Mouse (Mus musculus) hindbrain, embryonic 16.5 days (tissue): Measurements from ENCODE around the gene Atp5c1. TPM values are rescaled to one million over a fixed set of nuclear protein-coding genes. Genes with fewer than 3 reads are reported as not detected.

ENCODE experiments used
- ATAC-seq: fragments of 200-750 bp; cut with Nextera tagmentation; 2 replicates; pipeline ENCODE4 v1.8.0; 2017; ENCODE audit warnings: moderate TSS enrichment, moderate library complexity
- H3K27ac ChIP-seq: fragments of 300-500 bp; sonication (generic); 2 replicates; pipeline ENCODE4 v1.5.1; 2014; ENCODE audit warnings: low read depth, mild to moderate bottlenecking, control low read depth, low read length, moderate library complexity
- H3K27me3 ChIP-seq: fragments of 300-500 bp; sonication (generic); replicated peaks from 2 replicates; pipeline ENCODE4 v1.6.1; 2014; ENCODE audit warnings: low read length; ENCODE audit not compliant: control insufficient read depth, insufficient read depth
- H3K36me3 ChIP-seq: fragments of 300-500 bp; sonication (generic); 2 replicates; pipeline ENCODE4 v1.6.1; 2014; ENCODE audit warnings: mild to moderate bottlenecking, low read length, moderate library complexity, mixed read lengths; ENCODE audit not compliant: control insufficient read depth, insufficient read depth
- H3K4me1 ChIP-seq: fragments of 300-500 bp; sonication (generic); 2 replicates; pipeline ENCODE4 v1.6.1; 2014; ENCODE audit warnings: low read depth, low read length; ENCODE audit not compliant: control insufficient read depth, insufficient read depth
- H3K4me2 ChIP-seq: fragments of 300-500 bp; sonication (generic); 2 replicates; pipeline ENCODE4 v1.6.1; 2014; ENCODE audit warnings: mild to moderate bottlenecking, low read length, control low read depth, moderate library complexity
- H3K4me3 ChIP-seq: fragments of 300-500 bp; sonication (generic); 2 replicates; pipeline ENCODE4 v1.5.1; 2014; ENCODE audit warnings: mild to moderate bottlenecking, low read length, control low read depth, moderate library complexity
- H3K9ac ChIP-seq: fragments of 300-500 bp; sonication (generic); 2 replicates; pipeline ENCODE4 v1.6.1; 2014; ENCODE audit warnings: low read depth, mild to moderate bottlenecking, control low read depth, low read length, moderate library complexity
- H3K9me3 ChIP-seq: fragments of 300-500 bp; sonication (generic); 2 replicates; pipeline ENCODE4 v1.6.1; 2014; ENCODE audit warnings: mild to moderate bottlenecking, low read length, moderate library complexity; ENCODE audit not compliant: control insufficient read depth
- WGBS: fragments of 180-500 bp; shearing (Covaris S2); extraction: QIAGEN DNeasy Blood & Tissue Kit; methylation state at CpG from one replicate; pipeline ENCODE4 v1.1.7; 2014; 5-methylcytosine and 5-hydroxymethylcytosine counted together
- polyA plus RNA-seq: library from polyadenylated mRNA; unstranded; fragments of >200 nt; fragmentation: Nextera tagmentation; extraction: Ambion mirVana; gene quantifications from 2 replicates; pipeline ENCODE4 v1.2.1, GENCODE M21; 2015

The Atp5c1 gene
- 594 and 656 TPM in 2 replicates for polyA plus RNA-seq

- Histone ChIP-seq H3K9ac (peak within 1 kb of the TSS; percentile 99), H3K27me3 (no peaks in the 10 kb centered on the region), H3K4me3 (peak within 1 kb of the TSS; percentile 95), H3K27ac (peak within 1 kb of the TSS; percentile 95), H3K4me1 (peaks cover 30% of the 10 kb centered on the region), H3K36me3 (no peaks in the 10 kb centered on the region), H3K9me3 (no peaks in the 10 kb centered on the region), H3K4me2 (peak within 1 kb of the TSS; percentile 86)
- under 1% methylated on average over 60 of the region's 61 CpGs for WGBS
- ATAC-seq = peak; percentile 99
Measured at GRCm38 (mm10) chr2:10080310-10081010, at the start of gene Atp5c1, which contains the start of gene Kin. TSS of gene Atp5c1 (minus strand) at chr2:10080510. TSS of gene Kin (plus strand) at chr2:10080593.

- 84% methylated on average over 4 of the region's 4 CpGs for WGBS
- H3K27ac ChIP-seq = no peak overlapping the region
- no peaks in the 10 kb centered on the region for H3K4me1 ChIP-seq
- H3K27me3 ChIP-seq = no peaks in the 10 kb centered on the region
- H3K9ac ChIP-seq = no peak overlapping the region
- no peaks in the 10 kb centered on the region for H3K36me3 ChIP-seq
- H3K9me3 ChIP-seq = no peaks in the 10 kb centered on the region
- ATAC-seq = no peak
- H3K4me2 ChIP-seq = no peak overlapping the region
- no peak overlapping the region for H3K4me3 ChIP-seq
Measured at GRCm38 (mm10) chr2:10128571-10128970, 48.3 kb upstream of the Atp5c1 start.

GRCm38 (mm10) chr2:10127471-10127870 lies 47.2 kb upstream of the Atp5c1 start:
- 90% methylated on average over 5 of the region's 5 CpGs for WGBS
- ATAC-seq = no peak

GRCm38 (mm10) chr2:10126122-10126521 lies 45.8 kb upstream of the Atp5c1 start:
- Histone ChIP-seq H3K4me1 (no peaks in the 10 kb centered on the region), H3K27me3 (no peaks in the 10 kb centered on the region), H3K36me3 (no peaks in the 10 kb centered on the region), H3K4me2 (no peak overlapping the region), H3K9ac (no peak overlapping the region), H3K27ac (no peak overlapping the region), H3K9me3 (no peaks in the 10 kb centered on the region), H3K4me3 (no peak overlapping the region)
- WGBS = 91% methylated on average over 4 of the region's 4 CpGs
- no peak for ATAC-seq

More at GRCm38 (mm10) chr2:10127471-10127870, 47.2 kb upstream of the Atp5c1 start:
- no peak overlapping the region for H3K27ac ChIP-seq
- no peaks in the 10 kb centered on the region for H3K4me1 ChIP-seq
- H3K4me2 ChIP-seq = no peak overlapping the region
- H3K36me3 ChIP-seq = no peaks in the 10 kb centered on the region
- H3K9me3 ChIP-seq = no peaks in the 10 kb centered on the region
- H3K9ac ChIP-seq = no peak overlapping the region
- no peaks in the 10 kb centered on the region for H3K27me3 ChIP-seq
- no peak overlapping the region for H3K4me3 ChIP-seq

- WGBS = 66% methylated on average over 3 of the region's 3 CpGs
- Histone ChIP-seq H3K36me3 (no peaks in the 10 kb centered on the region), H3K4me3 (no peak overlapping the region), H3K4me2 (no peak overlapping the region), H3K27me3 (no peaks in the 10 kb centered on the region), H3K9ac (no peak overlapping the region), H3K27ac (no peak overlapping the region), H3K9me3 (no peaks in the 10 kb centered on the region), H3K4me1 (no peaks in the 10 kb centered on the region)
- ATAC-seq = no peak
Measured at GRCm38 (mm10) chr2:10121826-10122225, 41.5 kb upstream of the Atp5c1 start.

- Histone ChIP-seq H3K36me3 (no peaks in the 10 kb centered on the region), H3K9me3 (no peaks in the 10 kb centered on the region), H3K4me3 (no peak overlapping the region), H3K27ac (no peak overlapping the region), H3K4me2 (no peak overlapping the region), H3K9ac (no peak overlapping the region), H3K4me1 (no peaks in the 10 kb centered on the region), H3K27me3 (no peaks in the 10 kb centered on the region)
- ATAC-seq = no peak
- WGBS = 87% methylated on average over 8 of the region's 8 CpGs
Measured at GRCm38 (mm10) chr2:10119276-10119675, 39.0 kb upstream of the Atp5c1 start.

GRCm38 (mm10) chr2:10118751-10119150 lies 38.4 kb upstream of the Atp5c1 start:
- Histone ChIP-seq H3K4me3 (no peak overlapping the region), H3K9me3 (no peaks in the 10 kb centered on the region), H3K4me1 (no peaks in the 10 kb centered on the region), H3K36me3 (no peaks in the 10 kb centered on the region), H3K27me3 (no peaks in the 10 kb centered on the region), H3K27ac (no peak overlapping the region), H3K9ac (no peak overlapping the region), H3K4me2 (no peak overlapping the region)
- no peak for ATAC-seq
- WGBS = 74% methylated on average over 1 of the region's 1 CpGs

- H3K4me2 ChIP-seq = no peak overlapping the region
- 55% methylated on average over 6 of the region's 6 CpGs for WGBS
- H3K4me3 ChIP-seq = no peak overlapping the region
- no peak overlapping the region for H3K27ac ChIP-seq
- no peaks in the 10 kb centered on the region for H3K27me3 ChIP-seq
- no peaks in the 10 kb centered on the region for H3K9me3 ChIP-seq
- peak; percentile 74; the same call in 1 of the 2 replicates for ATAC-seq
- no peaks in the 10 kb centered on the region for H3K36me3 ChIP-seq
- H3K9ac ChIP-seq = no peak overlapping the region
- no peaks in the 10 kb centered on the region for H3K4me1 ChIP-seq
Measured at GRCm38 (mm10) chr2:10108535-10109189, 28.4 kb upstream of the Atp5c1 start.

- Histone ChIP-seq H3K4me2 (no peak overlapping the region), H3K36me3 (no peaks in the 10 kb centered on the region), H3K4me1 (no peaks in the 10 kb centered on the region), H3K9ac (no peak overlapping the region), H3K27ac (no peak overlapping the region), H3K27me3 (no peaks in the 10 kb centered on the region), H3K4me3 (no peak overlapping the region), H3K9me3 (no peaks in the 10 kb centered on the region)
- 45% methylated on average over 6 of the region's 6 CpGs for WGBS
- ATAC-seq = 0 out of 2 replicates have a peak, but pooled peaks have one; percentile 41
Measured at GRCm38 (mm10) chr2:10101180-10101579, 20.9 kb upstream of the Atp5c1 start.
